Mouse (Mus musculus) brain, embryonic 14.5 days (tissue): ENCODE results near the gene Scin. TPM values are rescaled to one million over a fixed set of nuclear protein-coding genes. Genes with fewer than 3 reads are reported as not detected.

Experiments
- DNase-seq: peaks from one replicate; pipeline ENCODE4 v3.0.0-alpha.2; 2011; ENCODE audit warnings: low read depth
- CTCF ChIP-seq: fragments of 200-500 bp; IDR thresholded peaks from 2 replicates; pipeline ENCODE4 v1.5.1; 2012; ENCODE audit warnings: inconsistent platforms, mild to moderate bottlenecking, moderate library complexity, borderline replicate concordance; ENCODE audit not compliant: insufficient read depth, insufficient read length; ENCODE audit errors: extremely low read depth
- POLR2A ChIP-seq: fragments of 200-500 bp; IDR thresholded peaks from 2 replicates; pipeline ENCODE4 v1.6.1; 2012; ENCODE audit warnings: mild to moderate bottlenecking, inconsistent platforms, borderline replicate concordance; ENCODE audit not compliant: poor library complexity, insufficient read depth, insufficient read length, severe bottlenecking; ENCODE audit errors: extremely low read depth
- polyA plus RNA-seq: library from polyadenylated mRNA; depleted of rRNA; stranded (reverse); fragments of >200 nt; gene quantifications from 2 replicates; pipeline ENCODE4 v1.2.3, GENCODE M21; 2012

Scin gene
- polyA plus RNA-seq, 1 experiment = 0.03 TPM

DNA sequence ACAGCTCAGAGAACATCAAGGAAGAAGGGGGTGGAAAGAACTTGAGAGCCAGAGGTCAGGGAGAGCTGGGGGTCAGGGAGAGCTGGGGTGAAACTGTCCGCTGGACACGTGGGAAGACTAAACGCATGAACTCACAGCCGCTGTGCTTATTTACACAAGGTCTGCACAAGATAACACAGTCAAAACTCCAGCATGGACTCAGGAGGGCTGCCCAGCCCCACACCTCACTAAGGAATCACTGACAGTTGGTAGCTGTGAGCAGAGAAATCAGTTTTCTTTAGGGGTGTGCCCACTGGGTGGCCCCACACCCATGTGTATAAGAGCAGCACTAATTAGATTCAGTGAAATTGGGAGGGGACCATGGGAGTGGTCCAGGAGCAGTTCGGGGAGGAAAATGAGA, 27.2 kb downstream of the Scin start:
- TF ChIP-seq POLR2A (no peak), CTCF (no peak)
- DNase-seq = no peak

DNA sequence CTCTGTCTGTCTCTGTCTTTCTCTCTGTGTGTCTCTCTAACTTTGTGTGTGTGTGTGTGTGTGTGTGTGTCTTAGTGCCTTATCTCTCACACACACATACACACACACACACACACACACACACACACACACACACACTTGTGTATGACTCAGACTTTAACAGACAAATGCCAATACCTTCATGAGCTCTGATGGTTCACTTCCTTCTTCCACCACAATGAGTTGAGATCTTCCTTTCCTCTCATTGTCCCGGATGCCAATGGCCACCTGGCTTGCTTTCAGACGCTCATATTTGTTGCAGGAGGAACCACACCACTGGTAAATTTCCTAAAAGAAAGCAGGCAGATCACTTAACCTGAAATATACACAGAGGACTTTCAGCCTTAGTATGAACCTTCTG, 29.3 kb downstream of the Scin start:
- no peak for DNase-seq
- no peak for TF ChIP-seq POLR2A
- TF ChIP-seq CTCF = no peak

DNA sequence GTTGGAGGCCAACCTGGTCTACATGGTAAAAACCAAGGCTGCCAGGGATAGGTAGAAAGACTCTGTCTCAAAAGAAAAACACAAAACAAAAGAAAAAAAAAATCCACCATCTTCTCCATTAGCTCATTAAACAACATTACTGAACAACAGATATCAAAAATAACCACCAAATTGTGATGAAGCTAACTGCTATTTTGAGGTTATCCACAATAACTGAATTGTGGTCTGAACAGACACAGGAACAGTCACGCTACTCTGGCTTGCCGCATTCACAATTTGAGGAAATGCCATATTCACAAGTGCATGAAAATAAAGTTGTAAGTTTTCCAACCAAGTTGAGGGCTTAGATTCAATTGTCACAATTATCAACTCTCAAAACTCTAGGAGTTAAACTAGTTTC, 31.7 kb downstream of the Scin start:
- DNase-seq = no peak
- TF ChIP-seq POLR2A (no peak), CTCF (no peak)

DNA sequence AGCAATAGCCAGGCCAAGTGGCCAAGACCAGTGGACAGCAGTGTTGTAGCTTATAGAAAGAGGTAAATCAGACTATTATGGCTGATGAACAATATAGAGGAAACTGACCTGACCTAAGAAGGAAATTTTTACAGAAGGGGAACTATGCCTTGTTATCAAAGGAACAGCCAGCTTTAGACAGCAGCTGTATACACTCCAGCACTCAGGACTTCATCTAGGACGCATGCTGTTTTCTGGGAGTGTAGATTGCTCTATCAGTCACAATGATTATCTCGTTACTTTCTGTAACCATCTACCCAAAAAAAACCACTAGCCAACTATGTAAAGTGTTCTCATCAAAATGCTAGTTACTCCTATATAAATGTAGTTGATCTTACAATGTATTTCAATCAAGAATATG, 34.6 kb downstream of the Scin start:
- TF ChIP-seq CTCF (no peak), POLR2A (no peak)
- no peak for DNase-seq

DNA sequence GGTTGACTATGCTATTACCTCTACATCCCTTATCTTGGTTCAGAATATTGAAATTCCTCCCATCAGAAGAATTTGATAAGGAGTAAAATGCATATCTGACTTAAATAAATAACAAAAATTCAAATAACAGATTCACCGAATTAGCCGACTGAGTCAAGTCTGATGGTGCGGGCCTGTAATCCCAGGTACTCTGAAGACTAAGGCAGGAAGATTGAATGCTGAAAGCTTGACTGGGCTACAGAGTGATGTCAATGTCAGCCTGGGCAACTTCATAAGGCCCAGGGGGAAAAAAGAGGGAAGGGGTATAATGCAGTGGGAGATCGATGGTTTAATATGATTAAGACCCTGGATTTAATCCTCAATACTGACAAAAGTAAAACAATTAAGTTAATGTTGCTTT, 36.6 kb downstream of the Scin start:
- no peak for TF ChIP-seq POLR2A
- no peak for DNase-seq

DNA sequence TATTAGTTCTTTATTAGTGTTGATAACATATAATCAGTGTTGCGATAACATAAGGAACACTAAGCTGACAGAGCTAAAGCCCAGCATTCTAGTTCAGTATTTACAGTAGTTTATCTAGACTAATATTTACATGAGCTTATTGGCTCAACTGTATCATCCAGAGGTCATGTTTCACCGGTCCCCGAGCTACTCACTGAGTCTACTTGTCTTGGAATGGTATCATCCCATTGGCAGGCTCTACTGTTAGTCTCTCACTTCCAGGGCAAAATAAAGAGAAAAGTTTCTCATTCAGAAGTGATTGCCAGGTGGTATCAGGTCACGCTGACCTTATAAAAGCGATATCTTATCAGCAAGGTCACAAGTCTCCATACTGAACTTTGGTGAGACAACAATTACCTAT, 37.0 kb downstream of the Scin start:
- TF ChIP-seq CTCF = no peak
- TF ChIP-seq POLR2A = no peak
- no peak for DNase-seq

DNA sequence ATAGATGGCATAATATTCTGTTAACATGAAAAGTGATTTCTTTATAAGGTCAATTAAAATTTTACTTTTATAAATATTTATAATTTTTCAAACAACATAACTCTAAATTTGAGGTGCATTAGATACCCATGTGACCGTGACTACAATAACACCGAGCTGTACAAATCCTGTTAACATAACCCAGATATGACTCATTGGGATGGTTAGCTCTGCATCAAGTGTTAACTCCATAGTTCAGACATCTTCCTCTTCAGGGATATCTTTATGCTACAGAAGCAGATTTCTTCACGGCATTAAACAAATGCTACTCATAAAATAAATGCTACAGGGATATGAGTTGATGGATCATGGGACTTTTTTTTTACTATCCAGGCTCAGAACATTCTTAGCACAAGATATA, 37.6 kb downstream of the Scin start:
- no peak for TF ChIP-seq CTCF
- no peak for TF ChIP-seq POLR2A
- no peak for DNase-seq

DNA sequence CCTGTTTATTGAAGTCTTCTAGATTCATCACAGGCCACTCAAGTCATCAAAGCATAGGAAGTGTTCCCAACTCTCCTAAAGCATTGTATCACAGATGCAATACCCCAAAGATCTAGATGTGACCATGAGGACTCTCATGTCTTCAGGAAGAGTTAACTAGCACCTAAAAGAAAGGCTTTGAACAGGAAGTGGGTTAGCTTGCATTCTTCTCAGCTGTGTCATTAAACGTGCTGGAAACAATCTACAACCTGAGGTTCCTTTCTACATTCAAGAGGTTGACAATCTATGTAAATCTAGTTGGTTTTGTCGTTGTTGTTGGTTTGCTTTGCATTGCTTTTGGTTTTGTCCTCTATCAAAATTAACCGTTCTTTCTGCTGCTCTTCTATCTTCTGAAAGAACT, 44.0 kb downstream of the Scin start:
- no peak for DNase-seq
- no peak for TF ChIP-seq POLR2A
- TF ChIP-seq CTCF = no peak

DNA sequence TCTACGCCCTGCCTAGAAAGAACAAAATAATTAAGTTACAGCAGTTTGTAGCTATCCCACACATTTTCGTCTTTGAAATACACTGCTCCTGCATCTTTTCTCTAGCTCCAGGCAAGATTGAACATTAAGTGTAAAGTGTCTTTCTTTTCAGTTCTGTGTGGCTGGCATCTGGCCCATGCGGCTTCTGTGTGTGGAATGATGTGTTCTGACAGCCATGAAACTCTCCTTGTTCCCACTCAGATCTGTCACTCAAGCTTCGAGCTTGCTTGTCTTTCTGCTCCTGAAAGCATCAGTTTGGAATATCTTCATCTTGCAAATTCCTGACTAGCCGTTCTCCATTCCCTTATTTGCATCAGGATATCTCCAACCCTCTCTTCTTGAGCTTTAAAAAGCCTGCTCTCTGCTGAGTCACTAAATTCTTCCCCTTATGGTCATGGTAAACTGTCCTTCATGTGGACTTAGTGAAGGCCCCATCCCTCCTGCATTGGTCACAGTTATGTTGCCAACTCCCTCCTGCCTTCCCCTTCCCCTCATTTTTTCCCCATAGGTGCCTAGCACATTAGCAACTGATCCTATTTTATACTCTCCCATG, 48.2 kb downstream of the Scin start:
- peak; percentile 76 for DNase-seq
- TF ChIP-seq POLR2A = no peak
- no peak for TF ChIP-seq CTCF

DNA sequence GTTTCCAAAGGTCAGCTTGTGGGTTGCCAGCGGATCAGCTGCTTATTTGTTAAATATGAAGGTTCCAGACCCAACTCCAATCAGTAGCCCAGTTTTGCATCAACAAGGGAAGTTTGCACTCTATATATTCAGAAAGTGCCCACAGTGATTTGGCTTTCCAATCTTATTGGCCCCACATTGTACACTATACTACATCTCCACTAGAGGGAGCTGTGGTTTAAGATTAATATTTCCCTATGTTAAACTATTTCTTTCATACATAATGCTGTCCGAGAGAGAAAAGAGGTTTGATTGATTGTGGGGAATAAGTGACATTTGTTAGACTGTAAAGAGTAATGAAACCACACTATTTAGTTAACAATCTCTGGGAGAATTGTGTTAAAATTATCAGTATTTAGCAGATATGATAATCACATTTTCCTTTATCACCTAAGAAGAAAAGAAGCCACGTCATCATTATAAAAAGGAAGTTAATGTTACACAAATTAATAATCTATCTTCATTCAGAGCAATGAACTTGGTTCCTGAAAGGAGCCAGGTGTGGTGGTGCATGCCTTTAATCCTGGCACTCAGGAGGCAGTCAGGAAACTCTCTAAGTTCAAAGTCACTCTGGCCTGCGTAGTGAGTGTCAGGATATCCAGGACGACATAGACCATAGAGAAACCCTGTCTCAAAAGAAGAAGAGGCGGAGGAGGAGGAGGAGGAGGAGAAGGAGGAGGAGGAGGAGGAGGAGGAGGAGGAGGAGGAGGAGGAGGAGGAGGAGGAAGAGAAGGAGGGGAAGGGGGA, 51.4 kb downstream of the Scin start:
- DNase-seq = peak; percentile 50

DNA sequence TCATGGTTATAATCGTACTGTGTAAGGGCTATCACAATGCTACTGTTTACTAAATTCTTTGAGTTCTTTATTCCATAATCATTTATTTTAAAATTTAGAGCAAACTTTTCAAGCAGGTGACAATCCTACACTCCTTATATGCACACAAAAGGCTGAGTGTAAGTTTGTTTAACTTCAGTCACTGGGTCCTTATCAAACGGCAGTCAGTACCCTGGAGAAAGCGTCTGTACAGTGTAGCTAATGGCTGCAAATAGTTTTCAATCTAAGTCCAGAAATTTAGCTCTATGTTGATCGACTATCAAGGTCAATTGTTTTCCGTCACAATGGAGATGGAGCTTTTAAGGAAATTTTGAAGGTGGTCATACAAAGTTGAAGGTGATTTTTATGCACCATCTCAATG, 52.0 kb downstream of the Scin start:
- DNase-seq = no peak
- TF ChIP-seq CTCF (no peak), POLR2A (no peak)

More for the DNA sequence above, 51.4 kb downstream of the Scin start:
- TF ChIP-seq CTCF (0 out of 2 replicates have a peak, but pooled peaks have one; percentile 12), POLR2A (no peak)

DNA sequence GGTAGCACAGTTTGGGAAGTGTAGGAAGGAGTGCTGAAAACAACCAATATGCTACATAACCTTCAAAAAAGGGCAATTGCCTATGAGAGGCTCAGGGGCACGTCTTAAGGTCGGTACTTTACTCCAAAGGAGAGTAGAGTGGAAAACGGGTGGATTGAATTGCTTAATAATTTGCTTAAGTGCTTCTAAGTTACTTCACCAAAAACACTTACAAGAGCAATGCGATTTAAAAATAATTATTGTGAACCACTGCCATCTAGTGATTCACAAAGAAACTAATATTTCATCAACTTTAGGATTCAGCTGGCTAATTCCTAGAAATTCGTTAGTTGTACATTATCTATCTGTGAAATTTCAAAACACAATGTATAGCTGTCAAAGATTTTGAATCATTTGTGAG, 60.4 kb downstream of the Scin start:
- peak; percentile 63 for DNase-seq
- TF ChIP-seq CTCF (no peak), POLR2A (no peak)
